Mouse (Mus musculus) erythroblast, embryonic 14.5 days (primary cell): Measurements from ENCODE around the gene Krtap5-1.

Experiments used
- GATA1 ChIP-seq: IDR thresholded peaks from 2 replicates; pipeline ENCODE4 v1.6.1; 2012; ENCODE audit warnings: low read length, inconsistent platforms, mixed read lengths
- TAL1 ChIP-seq: IDR thresholded peaks from 3 replicates; pipeline ENCODE4 v1.6.1; 2012; ENCODE audit warnings: low read length, inconsistent platforms, mixed read lengths

- TF ChIP-seq TAL1 = no peak
- TF ChIP-seq GATA1 = no peak
Observed at GRCm38 (mm10) chr7:142340269-142340970, 43.5 kb upstream of the Krtap5-1 start.
